Mouse (Mus musculus) CD4-positive naive resting alpha-beta T cell, adult 57 days (primary cell): ENCODE measurements around the gene Yif1b. TPM values are rescaled to one million over a fixed set of nuclear protein-coding genes. Genes with fewer than 3 reads are reported as not detected.

Source experiments
- total RNA-seq: library from RNA; stranded (reverse); gene quantifications from one replicate; pipeline ENCODE4 v1.2.4, GENCODE M21; 2023

The Yif1b gene
- total RNA-seq, result 23.8 TPM

GRCm38 (mm10) chr7:29238019-29238967 lies at the start of gene Yif1b:
TSS of gene Yif1b (plus strand) at chr7:29238329.

GRCm38 (mm10) chr7:29213675-29214082 lies 24.4 kb upstream of the Yif1b start, which contains the start of gene Catsperg1:
TSS of gene Catsperg1 (minus strand) at chr7:29214035.

GRCm38 (mm10) chr7:29232247-29233013 lies 5.7 kb upstream of the Yif1b start, which contains the start of gene Kcnk6:
TSS of gene Kcnk6 (minus strand) at chr7:29232515.

GRCm38 (mm10) chr7:29248261-29248841 lies 10.2 kb downstream of the Yif1b start, which contains the start of gene 2200002D01Rik:
TSS of gene 2200002D01Rik (minus strand) at chr7:29248466.

GRCm38 (mm10) chr7:29281201-29282073 lies 43.3 kb downstream of the Yif1b start, which contains the start of gene Spint2:
TSS of gene Spint2 (minus strand) at chr7:29281912.

GRCm38 (mm10) chr7:29288942-29289638 lies 51.0 kb downstream of the Yif1b start, which contains the start of gene Ppp1r14a:
TSS of gene Ppp1r14a (plus strand) at chr7:29289308.

Other genes starting within 250 kb of the Yif1b start
- gene Ryr1, start 113.2 kb upstream of the Yif1b start, total RNA-seq, result not detected
- 2.9 TPM for gene Rasgrp4, start 103.5 kb upstream of the Yif1b start, total RNA-seq
- gene Fam98c, start 82.1 kb upstream of the Yif1b start, total RNA-seq, result 36.9 TPM
- not detected for gene Ggn, start 68.1 kb upstream of the Yif1b start, total RNA-seq
- 1.0 TPM for gene Spred3, start 67.9 kb upstream of the Yif1b start, total RNA-seq
- gene Psmd8, start 57.6 kb upstream of the Yif1b start, total RNA-seq, result 152 TPM
- 0.77 TPM for gene Catsperg1, start 24.3 kb upstream of the Yif1b start, total RNA-seq
- 1.3 TPM for gene Kcnk6, start 5.8 kb upstream of the Yif1b start, total RNA-seq
- gene 2200002D01Rik, start 10.1 kb downstream of the Yif1b start, total RNA-seq, result 1.2 TPM
- gene Spint2, start 43.6 kb downstream of the Yif1b start, total RNA-seq, result 78.7 TPM
- gene Ppp1r14a, start 51.0 kb downstream of the Yif1b start, total RNA-seq, result 1.8 TPM
- not detected for gene Dpf1, start 65.6 kb downstream of the Yif1b start, total RNA-seq